Mouse (Mus musculus): ENCODE data around the gene Rbfox3. TPM values are rescaled to one million over a fixed set of nuclear protein-coding genes. Genes with fewer than 3 reads are reported as not detected.

The Rbfox3 gene
- polyA plus RNA-seq, 1 experiment from 2014 or later: 0.37 TPM

DNA sequence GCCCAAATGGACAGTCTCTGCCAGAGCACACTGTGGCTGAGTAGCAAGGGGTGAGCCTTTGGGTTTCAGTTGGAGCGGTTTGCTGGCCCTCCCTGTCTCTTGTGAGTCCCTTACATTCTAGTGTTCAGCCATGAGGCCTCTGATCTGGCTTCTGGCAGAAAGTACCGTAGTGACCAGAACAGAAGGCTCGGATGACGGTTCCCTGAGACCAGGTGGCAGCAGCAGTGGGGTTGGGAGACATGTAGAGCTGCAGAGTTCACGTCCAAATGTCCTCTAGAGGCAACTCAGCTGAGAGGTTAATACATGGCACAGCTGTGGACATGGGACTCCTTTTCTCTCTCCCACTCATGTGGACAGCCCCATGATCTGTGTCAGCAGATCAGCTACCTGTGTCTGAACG, 404.3 kb downstream of the Rbfox3 start:
- no peak overlapping the region for H3K4me2 ChIP-seq (replicated peaks; ENCODE audit: low read depth, low read length)
- H3K9me3 ChIP-seq (ENCODE audit: control insufficient read depth, low read length): no peaks in the 10 kb centered on the region
- 73% methylated on average over 6 of the region's 6 CpGs for WGBS
- peaks cover 26% of the 10 kb centered on the region for H3K27me3 ChIP-seq (ENCODE audit: control insufficient read depth, insufficient read depth, low read length)
- H3K9ac ChIP-seq (ENCODE audit: low read depth, low read length): no peak overlapping the region
- H3K27ac ChIP-seq (ENCODE audit: low read depth, low read length): no peak overlapping the region
- peaks cover 13% of the 10 kb centered on the region; the same call in 1 of the 2 replicates for H3K4me1 ChIP-seq (ENCODE audit: control insufficient read depth, insufficient read depth, low read length)
- no peaks in the 10 kb centered on the region for H3K36me3 ChIP-seq (ENCODE audit: control insufficient read depth, insufficient read depth, low read length)
- H3K4me3 ChIP-seq (ENCODE audit: low read length): no peak overlapping the region
- ATAC-seq (ENCODE audit: low FRiP score, low TSS enrichment): no peak

DNA sequence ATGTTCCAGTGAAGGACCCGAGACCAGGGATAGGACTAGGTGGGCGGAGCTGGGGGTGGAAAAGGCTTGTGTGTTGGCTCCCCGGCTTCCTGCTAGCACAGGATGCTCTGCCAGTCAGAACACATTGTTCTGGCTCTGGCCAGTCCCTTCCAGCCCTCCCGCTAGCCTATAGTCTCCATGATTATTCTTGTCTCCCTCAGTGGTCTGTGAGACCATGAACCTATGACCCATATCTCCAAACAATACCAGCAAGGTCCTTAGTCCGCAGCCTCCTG, 407.3 kb downstream of the Rbfox3 start:
- Histone ChIP-seq H3K27me3 (ENCODE audit: control insufficient read depth, insufficient read depth, low read length) (peaks cover 26% of the 10 kb centered on the region), H3K9ac (ENCODE audit: low read depth, low read length) (no peak overlapping the region), H3K9me3 (ENCODE audit: control insufficient read depth, low read length) (no peaks in the 10 kb centered on the region), H3K36me3 (ENCODE audit: control insufficient read depth, insufficient read depth, low read length) (no peaks in the 10 kb centered on the region), H3K27ac (ENCODE audit: low read depth, low read length) (no peak overlapping the region), H3K4me2 (replicated peaks; ENCODE audit: low read depth, low read length) (no peak overlapping the region), H3K4me1 (ENCODE audit: control insufficient read depth, insufficient read depth, low read length) (0 out of 2 replicates have a peak, but pooled peaks cover 9% of the 10 kb centered on the region), H3K4me3 (ENCODE audit: low read length) (no peak overlapping the region)
- WGBS: 73% methylated on average over 5 of the region's 5 CpGs
- no peak for ATAC-seq (ENCODE audit: low FRiP score, low TSS enrichment)

DNA sequence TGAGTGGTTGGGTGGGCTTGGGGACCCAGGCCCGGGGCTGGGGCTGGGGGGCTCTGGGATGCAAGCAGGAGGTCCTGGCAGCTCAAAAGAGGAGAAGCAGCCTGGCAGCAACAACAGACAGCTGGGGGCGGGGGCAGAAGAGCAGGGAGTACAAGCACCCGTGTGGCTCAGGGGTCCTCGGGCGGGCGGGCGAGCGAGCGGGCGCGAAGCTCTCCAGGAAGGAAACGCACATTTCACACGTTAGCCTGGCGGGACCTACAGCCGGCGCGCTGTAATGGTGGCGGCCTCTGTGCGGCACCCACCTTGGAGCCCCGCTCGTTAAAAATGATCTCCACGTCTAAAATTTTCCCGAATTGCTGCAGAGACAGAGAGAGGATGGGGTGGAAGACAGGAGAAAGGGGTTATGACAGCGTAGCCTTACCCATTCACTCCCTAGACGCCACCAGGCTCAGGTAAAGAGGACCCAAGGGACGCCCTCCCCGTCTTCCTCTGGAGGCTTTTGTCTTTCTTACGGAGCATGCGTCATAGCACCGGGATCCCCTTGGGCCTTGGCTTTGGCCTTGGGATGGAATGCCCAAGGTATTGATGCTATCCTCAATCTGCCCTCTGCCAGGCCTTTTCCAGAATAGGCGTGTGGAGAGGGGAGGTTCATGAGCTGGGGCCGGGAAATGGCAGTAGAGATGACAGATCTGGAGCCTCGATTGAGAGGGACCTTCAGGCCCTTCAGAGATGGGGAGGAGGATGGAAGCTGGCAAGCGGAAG, 407.8 kb downstream of the Rbfox3 start:
- Histone ChIP-seq H3K27me3 (ENCODE audit: control insufficient read depth, insufficient read depth, low read length) (peaks cover 26% of the 10 kb centered on the region), H3K27ac (ENCODE audit: low read depth, low read length) (no peak overlapping the region), H3K9ac (ENCODE audit: low read depth, low read length) (no peak overlapping the region), H3K4me1 (ENCODE audit: control insufficient read depth, insufficient read depth, low read length) (0 out of 2 replicates have a peak, but pooled peaks cover 9% of the 10 kb centered on the region), H3K4me2 (replicated peaks; ENCODE audit: low read depth, low read length) (no peak overlapping the region), H3K9me3 (ENCODE audit: control insufficient read depth, low read length) (no peaks in the 10 kb centered on the region), H3K4me3 (ENCODE audit: low read length) (no peak overlapping the region), H3K36me3 (ENCODE audit: control insufficient read depth, insufficient read depth, low read length) (no peaks in the 10 kb centered on the region)
- 24% methylated on average over 34 of the region's 34 CpGs for whole genome bisulfite sequencing
- ATAC-seq (ENCODE audit: low FRiP score, low TSS enrichment): no peak

DNA sequence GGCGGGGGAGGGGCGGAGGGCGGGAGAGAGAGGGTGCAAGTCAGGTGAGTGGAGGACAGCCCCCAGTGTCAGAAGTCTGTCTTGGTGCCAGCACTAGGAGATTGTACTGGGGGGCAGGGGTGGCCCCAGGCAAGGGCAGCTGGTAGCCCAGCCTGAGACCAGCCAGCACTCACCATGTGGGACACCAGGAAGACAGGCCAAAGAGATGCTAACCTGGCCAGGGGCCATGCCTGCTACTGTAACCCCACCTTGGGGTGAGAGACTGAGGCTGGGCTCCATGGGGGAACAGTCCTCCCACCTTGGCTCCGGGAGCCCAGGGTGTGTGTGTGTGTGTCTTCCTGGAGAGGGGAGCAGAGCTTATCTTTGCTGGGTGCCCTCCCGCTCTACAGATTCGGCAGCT, 408.4 kb downstream of the Rbfox3 start:
- H3K4me2 ChIP-seq (replicated peaks; ENCODE audit: low read depth, low read length): no peak overlapping the region
- 0 out of 2 replicates have a peak, but pooled peaks cover 6% of the 10 kb centered on the region for H3K4me1 ChIP-seq (ENCODE audit: control insufficient read depth, insufficient read depth, low read length)
- no peaks in the 10 kb centered on the region for H3K9me3 ChIP-seq (ENCODE audit: control insufficient read depth, low read length)
- H3K4me3 ChIP-seq (ENCODE audit: low read length): no peak overlapping the region
- no peak for ATAC-seq (ENCODE audit: low FRiP score, low TSS enrichment)
- WGBS: 49% methylated on average over 6 of the region's 6 CpGs
- no peak overlapping the region for H3K27ac ChIP-seq (ENCODE audit: low read depth, low read length)
- H3K9ac ChIP-seq (ENCODE audit: low read depth, low read length): no peak overlapping the region
- no peaks in the 10 kb centered on the region for H3K36me3 ChIP-seq (ENCODE audit: control insufficient read depth, insufficient read depth, low read length)
- peaks cover 26% of the 10 kb centered on the region for H3K27me3 ChIP-seq (ENCODE audit: control insufficient read depth, insufficient read depth, low read length)

DNA sequence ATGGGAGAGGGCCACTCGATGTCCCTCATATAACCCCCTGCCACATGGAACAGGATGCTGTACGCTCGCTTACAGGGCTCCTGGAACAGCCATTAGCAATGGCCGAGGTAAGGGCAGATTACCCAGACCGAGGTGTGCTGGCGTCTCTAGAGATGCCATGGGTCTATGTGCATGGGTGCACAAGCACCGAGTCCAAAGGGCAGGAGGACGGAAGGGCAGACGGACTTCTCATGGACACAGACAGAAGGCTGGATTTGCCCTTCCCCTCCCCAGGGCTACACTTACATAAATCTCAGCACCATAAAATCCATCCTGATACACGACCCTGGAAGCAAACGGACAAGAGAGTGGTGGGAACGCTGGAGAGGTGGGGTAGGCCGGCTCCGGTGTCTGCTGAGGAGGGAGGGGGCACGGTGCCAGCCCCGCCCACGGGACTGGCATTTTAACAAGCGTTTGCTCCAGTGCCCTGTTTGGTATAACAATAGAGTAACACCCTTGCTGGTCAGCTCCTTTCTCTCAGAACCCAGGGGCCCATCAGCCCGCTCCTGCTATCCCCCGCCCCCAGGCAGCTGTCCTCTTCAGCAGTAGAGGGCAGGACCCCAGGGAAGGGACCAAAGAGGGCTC, 415.2 kb downstream of the Rbfox3 start:
- no peaks in the 10 kb centered on the region for H3K9me3 ChIP-seq (ENCODE audit: control insufficient read depth, low read length)
- H3K4me1 ChIP-seq (ENCODE audit: control insufficient read depth, insufficient read depth, low read length): peaks cover 10% of the 10 kb centered on the region
- H3K4me3 ChIP-seq (ENCODE audit: low read length): no peak overlapping the region
- H3K9ac ChIP-seq (ENCODE audit: low read depth, low read length): 0 out of 2 replicates have a peak overlapping the region, but pooled peaks have one; percentile 7
- ATAC-seq (ENCODE audit: low FRiP score, low TSS enrichment): no peak
- H3K36me3 ChIP-seq (ENCODE audit: control insufficient read depth, insufficient read depth, low read length): no peaks in the 10 kb centered on the region
- 22% methylated on average over 20 of the region's 20 CpGs for WGBS
- H3K4me2 ChIP-seq (replicated peaks; ENCODE audit: low read depth, low read length): no peak overlapping the region; the same call in 1 of the 2 replicates
- no peaks in the 10 kb centered on the region for H3K27me3 ChIP-seq (ENCODE audit: control insufficient read depth, insufficient read depth, low read length)
- no peak overlapping the region for H3K27ac ChIP-seq (ENCODE audit: low read depth, low read length)

DNA sequence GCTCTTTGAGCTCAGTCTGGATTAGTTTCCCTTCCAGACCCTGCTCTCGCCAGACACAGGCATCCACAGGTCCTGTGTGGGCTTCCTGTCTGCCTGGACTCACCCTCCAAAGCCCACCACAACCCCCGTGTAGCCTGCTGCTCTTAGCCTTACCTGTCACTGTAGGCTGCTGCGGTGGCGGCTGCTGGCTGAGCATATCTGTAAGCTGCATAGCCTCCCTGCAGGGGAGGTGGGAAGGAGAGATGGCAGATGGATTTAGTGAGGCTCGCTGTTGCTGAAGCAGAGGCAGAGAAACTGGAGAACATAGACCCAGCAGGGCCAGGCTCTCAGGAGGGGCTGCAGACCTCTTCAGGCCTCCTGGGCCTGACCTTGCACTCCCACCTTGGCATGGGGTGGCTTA, 416.3 kb downstream of the Rbfox3 start:
- no peak overlapping the region for H3K9ac ChIP-seq (ENCODE audit: low read depth, low read length)
- ATAC-seq (ENCODE audit: low FRiP score, low TSS enrichment): no peak
- no peak overlapping the region for H3K27ac ChIP-seq (ENCODE audit: low read depth, low read length)
- peaks cover 16% of the 10 kb centered on the region for H3K4me1 ChIP-seq (ENCODE audit: control insufficient read depth, insufficient read depth, low read length)
- no peaks in the 10 kb centered on the region for H3K27me3 ChIP-seq (ENCODE audit: control insufficient read depth, insufficient read depth, low read length)
- H3K9me3 ChIP-seq (ENCODE audit: control insufficient read depth, low read length): no peaks in the 10 kb centered on the region
- WGBS: 27% methylated on average over 5 of the region's 5 CpGs
- H3K36me3 ChIP-seq (ENCODE audit: control insufficient read depth, insufficient read depth, low read length): no peaks in the 10 kb centered on the region
- no peak overlapping the region for H3K4me2 ChIP-seq (replicated peaks; ENCODE audit: low read depth, low read length)
- H3K4me3 ChIP-seq (ENCODE audit: low read length): no peak overlapping the region

DNA sequence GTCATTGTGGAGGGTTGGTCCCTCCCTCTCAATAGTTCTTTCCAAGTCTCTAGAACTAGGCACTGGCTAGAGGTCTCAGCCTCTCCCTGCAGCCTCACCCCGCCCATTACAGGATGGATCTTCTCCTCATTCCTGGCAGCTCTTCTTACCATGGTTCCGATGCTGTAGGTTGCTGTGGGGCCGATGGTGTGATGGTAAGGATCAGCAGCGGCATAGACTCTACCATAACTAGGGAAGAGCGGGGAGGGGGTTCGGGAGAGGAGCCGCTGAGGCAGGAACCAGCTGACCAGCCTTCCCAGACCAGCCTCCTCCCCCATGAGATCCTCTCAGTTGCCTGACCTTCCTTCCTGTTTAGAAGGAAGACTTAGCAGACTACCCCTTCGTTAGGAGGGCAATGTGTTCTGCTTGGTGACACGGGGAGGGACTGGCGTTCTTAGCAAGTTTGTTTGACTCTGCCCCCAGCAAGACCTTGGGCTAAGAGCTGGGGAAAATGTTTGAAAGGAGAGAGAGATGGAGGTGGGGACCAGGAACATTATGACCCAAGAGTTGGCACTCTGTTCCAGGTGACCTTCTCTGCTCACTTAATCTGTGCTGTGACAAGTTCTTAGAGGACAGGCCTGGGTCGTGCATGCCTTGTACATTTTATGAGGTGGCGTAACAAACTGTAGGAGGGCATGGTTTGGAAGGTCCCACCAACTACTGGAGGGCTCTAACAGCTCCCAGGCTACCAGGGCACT, 417.2 kb downstream of the Rbfox3 start:
- H3K9me3 ChIP-seq (ENCODE audit: control insufficient read depth, low read length): no peaks in the 10 kb centered on the region
- peaks cover 16% of the 10 kb centered on the region for H3K4me1 ChIP-seq (ENCODE audit: control insufficient read depth, insufficient read depth, low read length)
- H3K4me2 ChIP-seq (replicated peaks; ENCODE audit: low read depth, low read length): no peak overlapping the region
- no peak overlapping the region for H3K9ac ChIP-seq (ENCODE audit: low read depth, low read length)
- H3K27ac ChIP-seq (ENCODE audit: low read depth, low read length): no peak overlapping the region
- H3K36me3 ChIP-seq (ENCODE audit: control insufficient read depth, insufficient read depth, low read length): no peaks in the 10 kb centered on the region
- H3K4me3 ChIP-seq (ENCODE audit: low read length): no peak overlapping the region
- no peaks in the 10 kb centered on the region for H3K27me3 ChIP-seq (ENCODE audit: control insufficient read depth, insufficient read depth, low read length)
- 63% methylated on average over 12 of the region's 12 CpGs for WGBS
- no peak for ATAC-seq (ENCODE audit: low FRiP score, low TSS enrichment)

DNA sequence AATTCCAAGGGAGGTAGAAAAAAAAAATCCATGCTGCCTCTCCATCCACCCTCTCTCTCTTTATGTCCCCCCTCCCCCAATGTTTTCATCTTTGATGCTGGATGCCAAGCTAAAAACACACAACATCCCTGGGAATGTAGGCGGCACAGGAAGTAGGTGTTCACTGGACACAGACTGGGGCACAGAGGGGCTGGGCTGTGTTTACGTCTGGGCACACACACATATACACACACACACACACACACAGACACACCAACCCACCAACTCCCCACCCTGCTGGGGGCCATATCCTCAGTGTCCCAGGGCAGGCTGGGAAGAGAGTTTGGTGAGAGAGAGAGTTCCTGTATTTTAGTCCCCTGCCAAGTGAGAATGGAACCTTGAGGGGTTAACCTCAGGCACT, 417.9 kb downstream of the Rbfox3 start:
- no peak for ATAC-seq (ENCODE audit: low FRiP score, low TSS enrichment)
- Histone ChIP-seq H3K36me3 (ENCODE audit: control insufficient read depth, insufficient read depth, low read length) (no peaks in the 10 kb centered on the region), H3K4me1 (ENCODE audit: control insufficient read depth, insufficient read depth, low read length) (peaks cover 16% of the 10 kb centered on the region), H3K4me3 (ENCODE audit: low read length) (no peak overlapping the region), H3K4me2 (replicated peaks; ENCODE audit: low read depth, low read length) (no peak overlapping the region), H3K9me3 (ENCODE audit: control insufficient read depth, low read length) (no peaks in the 10 kb centered on the region), H3K27me3 (ENCODE audit: control insufficient read depth, insufficient read depth, low read length) (no peaks in the 10 kb centered on the region), H3K9ac (ENCODE audit: low read depth, low read length) (no peak overlapping the region), H3K27ac (ENCODE audit: low read depth, low read length) (no peak overlapping the region)
- WGBS: 77% methylated on average over 2 of the region's 2 CpGs

DNA sequence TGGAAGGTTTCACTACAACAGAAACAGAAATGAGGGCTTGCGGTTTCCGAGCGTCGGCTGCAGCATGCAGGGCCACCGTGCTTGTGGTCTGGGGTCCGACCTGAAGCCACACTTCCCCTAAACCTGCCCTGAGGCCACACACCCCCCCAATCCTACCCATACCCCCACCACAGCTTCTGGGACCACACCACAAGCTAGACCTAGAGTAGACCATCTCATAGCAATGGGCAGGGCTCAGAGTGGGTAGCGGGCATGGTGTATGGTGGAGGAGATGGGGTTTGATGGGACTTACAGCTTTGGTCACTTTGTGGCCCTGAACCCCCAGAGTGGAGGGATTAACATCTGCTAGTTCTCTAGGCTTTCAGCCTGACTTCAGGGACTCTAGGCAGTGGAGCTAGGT, 420.2 kb downstream of the Rbfox3 start:
- H3K9ac ChIP-seq (ENCODE audit: low read depth, low read length): no peak overlapping the region
- no peak for ATAC-seq (ENCODE audit: low FRiP score, low TSS enrichment)
- H3K27ac ChIP-seq (ENCODE audit: low read depth, low read length): no peak overlapping the region
- no peaks in the 10 kb centered on the region for H3K27me3 ChIP-seq (ENCODE audit: control insufficient read depth, insufficient read depth, low read length)
- no peak overlapping the region for H3K4me2 ChIP-seq (replicated peaks; ENCODE audit: low read depth, low read length)
- no peaks in the 10 kb centered on the region for H3K9me3 ChIP-seq (ENCODE audit: control insufficient read depth, low read length)
- H3K36me3 ChIP-seq (ENCODE audit: control insufficient read depth, insufficient read depth, low read length): peaks cover 8% of the 10 kb centered on the region; the same call in 1 of the 2 replicates
- WGBS: 91% methylated on average over 7 of the region's 7 CpGs
- peaks cover 13% of the 10 kb centered on the region for H3K4me1 ChIP-seq (ENCODE audit: control insufficient read depth, insufficient read depth, low read length)
- H3K4me3 ChIP-seq (ENCODE audit: low read length): no peak overlapping the region

Measured in kidney, embryonic 14.5 days (tissue).